ENCODE assay signal across 8 mouse cellular contexts in the genomic region with DNA sequence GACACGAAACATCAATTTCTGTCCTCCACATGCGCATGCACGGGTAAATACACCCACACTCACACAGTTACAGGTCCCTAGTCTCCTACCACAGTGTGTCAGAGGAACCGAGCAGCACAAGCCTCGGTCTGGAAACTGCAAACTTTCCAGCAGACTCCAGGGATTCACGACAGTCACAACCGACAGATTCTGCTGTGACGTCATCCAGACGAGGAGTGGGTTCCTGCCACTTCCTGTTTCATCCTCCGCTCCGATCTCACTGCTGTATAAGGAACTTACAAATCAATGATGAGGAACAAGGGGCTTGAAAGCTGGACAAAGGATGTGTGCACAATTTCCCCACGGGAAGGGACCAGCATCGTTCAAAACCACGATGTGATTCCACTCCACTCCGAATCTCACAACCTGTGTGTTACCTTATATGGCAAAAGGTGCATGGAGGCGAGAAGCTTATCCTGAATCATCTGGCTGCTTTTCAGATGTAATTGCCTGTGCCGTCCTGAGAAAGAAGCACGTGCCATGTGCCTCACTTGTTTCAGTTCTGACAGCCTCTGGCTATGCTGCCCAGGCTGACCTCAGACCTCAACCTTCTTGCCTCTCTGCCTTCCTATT. TPM values are rescaled to one million over a fixed set of nuclear protein-coding genes. Genes with fewer than 3 reads are reported as not detected.
DNase-seq lines count a peak whose midpoint lies in the region; ATAC-seq and TF ChIP-seq lines count a peak whose summit lies in the region.

No protein-coding gene starts in this region.

- no peak for DNase-seq in hindbrain, embryonic 11.5 days (ENCODE audit: low spot score)
- peak; percentile 69 for DNase-seq in c-Kit-positive CD71-negative TER-119-negative erythroid progenitor cells, embryonic 14.5 days (ENCODE audit: low read depth)
- peak; percentile 38 for DNase-seq in hindbrain, embryonic 14.5 days (ENCODE audit: low spot score)
- DNase-seq in thymus, postnatal 36 days = peak; percentile 57 to 58
- DNase-seq in adrenal gland, postnatal 4 days (ENCODE audit: low spot score in 2 of 2) = no peak

- TF ChIP-seq POLR2A in myocyte (IDR thresholded peaks at IDR 0.05; ENCODE audit: insufficient read length, low read depth) = no peak

- no peaks in the 10 kb centered on the region for H3K36me3 ChIP-seq in hindbrain, embryonic 13.5 days
- no peaks in the 10 kb centered on the region for H3K36me3 ChIP-seq in hindbrain, embryonic 11.5 days (ENCODE audit: control insufficient read depth, insufficient read depth, low read length)
- no peaks in the 10 kb centered on the region for H3K36me3 ChIP-seq in hindbrain, embryonic 14.5 days (replicated peaks; ENCODE audit: control insufficient read depth, insufficient read depth)
- no peaks in the 10 kb centered on the region for H3K36me3 ChIP-seq in limb, embryonic 15.5 days
- H3K36me3 ChIP-seq in myocyte (ENCODE audit: control insufficient read depth, insufficient read depth) = no peaks in the 10 kb centered on the region

- H3K9me3 ChIP-seq in hindbrain, embryonic 13.5 days = no peaks in the 10 kb centered on the region
- H3K9me3 ChIP-seq in hindbrain, embryonic 11.5 days (ENCODE audit: control insufficient read depth, low read length) = no peaks in the 10 kb centered on the region
- H3K9me3 ChIP-seq in hindbrain, embryonic 14.5 days (ENCODE audit: control insufficient read depth, low read length) = no peaks in the 10 kb centered on the region
- H3K9me3 ChIP-seq in limb, embryonic 15.5 days = no peaks in the 10 kb centered on the region

- no peak overlapping the region for H3K4me3 ChIP-seq in hindbrain, embryonic 13.5 days
- H3K4me3 ChIP-seq in hindbrain, embryonic 11.5 days (ENCODE audit: low read depth, low read length) = no peak overlapping the region
- H3K4me3 ChIP-seq in hindbrain, embryonic 14.5 days (replicated peaks; ENCODE audit: low read length) = 0 out of 2 replicates have a peak overlapping the region, but pooled peaks have one; percentile 3
- H3K4me3 ChIP-seq in limb, embryonic 15.5 days = 0 out of 2 replicates have a peak overlapping the region, but pooled peaks have one; percentile 3
- peak overlapping the region; percentile 16 for H3K4me3 ChIP-seq in myocyte

- H3K79me2 ChIP-seq in myocyte (ENCODE audit: control insufficient read depth, insufficient read depth) = no peaks in the 10 kb centered on the region

- no peak overlapping the region for H3ac ChIP-seq in myocyte (ENCODE audit: control insufficient read depth, insufficient read length)

- peaks cover 11% of the 10 kb centered on the region for H3K4me1 ChIP-seq in hindbrain, embryonic 13.5 days (replicated peaks)
- H3K4me1 ChIP-seq in hindbrain, embryonic 11.5 days (replicated peaks; ENCODE audit: control insufficient read depth, insufficient read depth, low read length) = no peaks in the 10 kb centered on the region
- 0 out of 2 replicates have a peak, but pooled peaks cover 3% of the 10 kb centered on the region for H3K4me1 ChIP-seq in hindbrain, embryonic 14.5 days (replicated peaks; ENCODE audit: control insufficient read depth, insufficient read depth, low read length)
- H3K4me1 ChIP-seq in limb, embryonic 15.5 days = peaks cover 5% of the 10 kb centered on the region

- ATAC-seq in hindbrain, embryonic 13.5 days (ENCODE audit: low FRiP score) = no peak
- no peak for ATAC-seq in hindbrain, embryonic 11.5 days (ENCODE audit: low FRiP score)
- peak; percentile 27; the same call in 1 of the 2 replicates for ATAC-seq in hindbrain, embryonic 14.5 days (ENCODE audit: low FRiP score)
- ATAC-seq in limb, embryonic 15.5 days (ENCODE audit: insufficient number of reproducible peaks, low FRiP score, low TSS enrichment, low read depth) = no peak

- 65% methylated on average over 18 of the region's 18 CpGs for WGBS in hindbrain, embryonic 13.5 days
- WGBS in hindbrain, embryonic 11.5 days = 68% methylated on average over 18 of the region's 18 CpGs
- WGBS in hindbrain, embryonic 14.5 days = 60% methylated on average over 18 of the region's 18 CpGs
- 45% methylated on average over 18 of the region's 18 CpGs for WGBS in limb, embryonic 15.5 days

- H3K27me3 ChIP-seq in hindbrain, embryonic 13.5 days = no peaks in the 10 kb centered on the region
- no peaks in the 10 kb centered on the region for H3K27me3 ChIP-seq in hindbrain, embryonic 11.5 days (ENCODE audit: control insufficient read depth, insufficient read depth, low read length)
- H3K27me3 ChIP-seq in hindbrain, embryonic 14.5 days (ENCODE audit: control insufficient read depth, insufficient read depth, low read length) = no peaks in the 10 kb centered on the region
- H3K27me3 ChIP-seq in limb, embryonic 15.5 days = no peaks in the 10 kb centered on the region
- H3K27me3 ChIP-seq in myocyte (ENCODE audit: control insufficient read depth, insufficient read depth, insufficient read length) = no peaks in the 10 kb centered on the region

- peak overlapping the region; percentile 35; the same call in 1 of the 2 replicates for H3K27ac ChIP-seq in hindbrain, embryonic 13.5 days
- H3K27ac ChIP-seq in hindbrain, embryonic 11.5 days (ENCODE audit: low read depth, low read length) = no peak overlapping the region
- peak overlapping the region; percentile 47; the same call in 1 of the 2 replicates for H3K27ac ChIP-seq in hindbrain, embryonic 14.5 days
- no peak overlapping the region for H3K27ac ChIP-seq in limb, embryonic 15.5 days

- no peak overlapping the region for H3K9ac ChIP-seq in hindbrain, embryonic 13.5 days
- no peak overlapping the region for H3K9ac ChIP-seq in hindbrain, embryonic 11.5 days (ENCODE audit: low read depth, low read length)
- H3K9ac ChIP-seq in hindbrain, embryonic 14.5 days = peak overlapping the region; percentile 9; the same call in 1 of the 2 replicates
- no peak overlapping the region for H3K9ac ChIP-seq in limb, embryonic 15.5 days

- peak overlapping the region; percentile 31 for H3K4me2 ChIP-seq in hindbrain, embryonic 13.5 days
- H3K4me2 ChIP-seq in hindbrain, embryonic 11.5 days (replicated peaks; ENCODE audit: low read depth, low read length) = no peak overlapping the region
- peak overlapping the region; percentile 36 for H3K4me2 ChIP-seq in hindbrain, embryonic 14.5 days (replicated peaks)
- H3K4me2 ChIP-seq in limb, embryonic 15.5 days = 0 out of 2 replicates have a peak overlapping the region, but pooled peaks have one; percentile 8
- peak overlapping the region; percentile 99 for H3K4me2 ChIP-seq in myocyte (ENCODE audit: low read depth)

TF ChIP-seq in myocyte, 11 proteins besides CTCF, POLR2A, EP300 and RAD21:
- peak; percentile 75 for TF ChIP-seq SRF (IDR thresholded peaks at IDR 0.05; ENCODE audit: control insufficient read depth, insufficient read length, low read depth)
- no peak for TF ChIP-seq POLR2AphosphoS2 (IDR thresholded peaks at IDR 0.05; ENCODE audit: insufficient read length, low read depth)
- TF ChIP-seq USF1 (IDR thresholded peaks at IDR 0.05; ENCODE audit: low read depth) = no peak
- TF ChIP-seq TCF12 (IDR thresholded peaks at IDR 0.05; ENCODE audit: insufficient read depth, poor library complexity, severe bottlenecking) = no peak
- TF ChIP-seq TCF3 (IDR thresholded peaks at IDR 0.05; ENCODE audit: insufficient read length, low read depth) = no peak
TF ChIP-seq in myocyte: peak in this region for 1.

RNA-seq across cellular contexts. Expression of a gene that starts 14.6 kb away (rescaled TPM):
- 50.6 and 50.9 TPM in 2 replicates for polyA plus RNA-seq in hindbrain, embryonic 13.5 days (2015; fragmentation: Nextera tagmentation; extraction: Ambion mirVana)
- polyA plus RNA-seq in hindbrain, embryonic 11.5 days (2014; fragmentation: Nextera tagmentation; extraction: Ambion mirVana) = 76.6 and 76.8 TPM in 2 replicates
- 76.4 and 81.4 TPM in 2 replicates for polyA plus RNA-seq in hindbrain, embryonic 14.5 days (2014; fragmentation: Nextera tagmentation; extraction: Ambion mirVana)
- polyA plus RNA-seq in limb, embryonic 15.5 days (2015; fragmentation: Nextera tagmentation; extraction: Ambion mirVana) = 24.0 and 30.4 TPM in 2 replicates
- 42.1 TPM for polyA plus RNA-seq in myocyte (2012; fragmentation: generic; extraction: Trizol)
- 100 to 1,000 TPM; 104 to 111 TPM for total RNA-seq in adrenal gland, postnatal 4 days (2021)

RNA-seq across cellular contexts. Expression of a gene that starts 21.9 kb away (rescaled TPM):
- 630 TPM in 2 replicates for polyA plus RNA-seq in hindbrain, embryonic 13.5 days (2015; fragmentation: Nextera tagmentation; extraction: Ambion mirVana)
- 695 and 707 TPM in 2 replicates for polyA plus RNA-seq in hindbrain, embryonic 11.5 days (2014; fragmentation: Nextera tagmentation; extraction: Ambion mirVana)
- polyA plus RNA-seq in hindbrain, embryonic 14.5 days (2014; fragmentation: Nextera tagmentation; extraction: Ambion mirVana) = 504 and 543 TPM in 2 replicates
- polyA plus RNA-seq in limb, embryonic 15.5 days (2015; fragmentation: Nextera tagmentation; extraction: Ambion mirVana) = 473 and 511 TPM in 2 replicates
- polyA plus RNA-seq in myocyte (2012; fragmentation: generic; extraction: Trizol) = 57.6 TPM
- total RNA-seq in adrenal gland, postnatal 4 days (2021) = 100 to 1,000 TPM; 395 to 408 TPM

Comparison
In these comparisons a context has a peak if more than half of its experiments do, and no peak if none do; other contexts are left out.
1. H3K27ac ChIP-seq: peak in hindbrain, embryonic 13.5 days (single experiment) and hindbrain, embryonic 14.5 days (single experiment); none in hindbrain, embryonic 11.5 days (single experiment) and limb, embryonic 15.5 days (single experiment).
2. H3K4me3 ChIP-seq: peak in hindbrain, embryonic 14.5 days (single experiment), limb, embryonic 15.5 days (single experiment) and myocyte (single experiment); none in hindbrain, embryonic 13.5 days (single experiment) and hindbrain, embryonic 11.5 days (single experiment).
3. DNase-seq: peak in c-Kit-positive CD71-negative TER-119-negative erythroid progenitor cells, embryonic 14.5 days (single experiment), hindbrain, embryonic 14.5 days (single experiment) and thymus, postnatal 36 days (2 of 2); none in hindbrain, embryonic 11.5 days (single experiment) and adrenal gland, postnatal 4 days (0 of 2).